Mouse (Mus musculus) forebrain, postnatal 0 days (tissue): ENCODE measurements around the gene Taf5l. TPM values are rescaled to one million over a fixed set of nuclear protein-coding genes. Genes with fewer than 3 reads are reported as not detected.

Experiments
- ATAC-seq: fragments of 200-750 bp; cut with Nextera tagmentation; 2 replicates; pipeline ENCODE4 v1.8.0; 2017; ENCODE audit warnings: mild to moderate bottlenecking, moderate library complexity
- DNase-seq: peaks from one replicate; pipeline ENCODE4 v3.0.0-alpha.2; 2015
- H3K27ac ChIP-seq: fragments of 300-500 bp; sonication (generic); 2 replicates; pipeline ENCODE4 v1.5.1; 2014; ENCODE audit warnings: low read depth, mild to moderate bottlenecking, antibody characterized with exemption, low read length, moderate library complexity, mixed read lengths
- H3K27me3 ChIP-seq: fragments of 300-500 bp; sonication (generic); 2 replicates; pipeline ENCODE4 v1.6.1; 2014; ENCODE audit warnings: mild to moderate bottlenecking, low read length, mixed read lengths; ENCODE audit not compliant: insufficient read depth
- H3K36me3 ChIP-seq: fragments of 300-500 bp; sonication (generic); 2 replicates; pipeline ENCODE4 v1.6.1; 2014; ENCODE audit warnings: mild to moderate bottlenecking, moderate library complexity; ENCODE audit not compliant: insufficient read depth
- H3K4me1 ChIP-seq: fragments of 300-500 bp; sonication (generic); 2 replicates; pipeline ENCODE4 v1.6.1; 2014; ENCODE audit warnings: antibody characterized with exemption; ENCODE audit not compliant: insufficient read depth
- H3K4me2 ChIP-seq: fragments of 300-500 bp; sonication (generic); 2 replicates; pipeline ENCODE4 v1.6.1; 2014; ENCODE audit warnings: low read depth, mild to moderate bottlenecking, moderate library complexity
- H3K4me3 ChIP-seq: fragments of 300-500 bp; sonication (generic); 2 replicates; pipeline ENCODE4 v1.5.1; 2014; ENCODE audit warnings: low read depth, low read length, mixed read lengths
- H3K9ac ChIP-seq: fragments of 300-500 bp; sonication (generic); 2 replicates; pipeline ENCODE4 v1.6.1; 2014; ENCODE audit warnings: mild to moderate bottlenecking
- H3K9me3 ChIP-seq: fragments of 300-500 bp; sonication (generic); 2 replicates; pipeline ENCODE4 v1.6.1; 2016; ENCODE audit warnings: low read length
- CTCF ChIP-seq: sonication (generic); IDR thresholded peaks from 2 replicates; pipeline ENCODE4 v1.5.1; 2016; ENCODE audit warnings: antibody characterized with exemption, control low read depth, low read depth
- WGBS: fragments of 180-500 bp; shearing (Covaris S2); extraction: QIAGEN DNeasy Blood & Tissue Kit; methylation state at CpG from one replicate; pipeline ENCODE4 v1.1.7; 2014; 5-methylcytosine and 5-hydroxymethylcytosine counted together
- polyA plus RNA-seq: library from polyadenylated mRNA; unstranded; fragments of >200 nt; fragmentation: Nextera tagmentation; extraction: Ambion mirVana; gene quantifications from 2 replicates; pipeline ENCODE4 v1.2.1, GENCODE M21; 2015
- total RNA-seq: library from RNA; depleted of rRNA; stranded (reverse); fragments of >200 nt; gene quantifications from 2 replicates; pipeline ENCODE4 v1.2.3, GENCODE M21; 2014

The Taf5l gene
- total and polyA plus RNA-seq, 2 experiments from 2014 or later, result 24.4 to 39.8 TPM

- no peaks in the 10 kb centered on the region for H3K27me3 ChIP-seq
- TF ChIP-seq CTCF, result no peak
- H3K9me3 ChIP-seq, result no peaks in the 10 kb centered on the region
- ATAC-seq (no peak), DNase-seq (no peak)
- H3K27ac ChIP-seq, result no peak overlapping the region
- H3K36me3 ChIP-seq, result peaks cover 25% of the 10 kb centered on the region
- 96% methylated on average over 3 of the region's 3 CpGs for WGBS
- H3K4me1 ChIP-seq, result no peaks in the 10 kb centered on the region
- no peak overlapping the region for H3K4me2 ChIP-seq
- H3K4me3 ChIP-seq, result no peak overlapping the region
- no peak overlapping the region for H3K9ac ChIP-seq
These were observed 9.1 kb downstream of the Taf5l start for GRCm38 (mm10) chr8:124011989-124012586.

- Histone ChIP-seq H3K9me3 (no peaks in the 10 kb centered on the region), H3K9ac (no peak overlapping the region), H3K4me3 (no peak overlapping the region), H3K27me3 (no peaks in the 10 kb centered on the region), H3K4me2 (no peak overlapping the region), H3K36me3 (peaks cover 30% of the 10 kb centered on the region), H3K4me1 (no peaks in the 10 kb centered on the region), H3K27ac (no peak overlapping the region)
- TF ChIP-seq CTCF, result no peak
- DNase-seq (no peak), ATAC-seq (no peak)
- WGBS, result 89% methylated on average over 3 of the region's 3 CpGs
These were observed 9.6 kb downstream of the Taf5l start for GRCm38 (mm10) chr8:124011580-124011979.

GRCm38 (mm10) chr8:124007829-124008228, 13.4 kb downstream of the Taf5l start:
- no peak for TF ChIP-seq CTCF
- Histone ChIP-seq H3K27ac (no peak overlapping the region), H3K4me2 (no peak overlapping the region), H3K9me3 (no peaks in the 10 kb centered on the region), H3K9ac (no peak overlapping the region), H3K36me3 (peaks cover 67% of the 10 kb centered on the region), H3K4me3 (no peak overlapping the region), H3K4me1 (no peaks in the 10 kb centered on the region), H3K27me3 (no peaks in the 10 kb centered on the region)
- ATAC-seq (no peak), DNase-seq (no peak)
- WGBS, result 89% methylated on average over 6 of the region's 6 CpGs

GRCm38 (mm10) chr8:124002546-124003108, 18.6 kb downstream of the Taf5l start:
- H3K27me3 ChIP-seq, result no peaks in the 10 kb centered on the region
- no peak for TF ChIP-seq CTCF
- H3K4me1 ChIP-seq, result no peaks in the 10 kb centered on the region
- no peaks in the 10 kb centered on the region for H3K9me3 ChIP-seq
- peaks cover 62% of the 10 kb centered on the region for H3K36me3 ChIP-seq
- no peak for ATAC-seq
- 92% methylated on average over 10 of the region's 10 CpGs for WGBS
- H3K9ac ChIP-seq, result no peak overlapping the region
- H3K4me2 ChIP-seq, result no peak overlapping the region
- no peak for DNase-seq
- no peak overlapping the region for H3K27ac ChIP-seq
- no peak overlapping the region for H3K4me3 ChIP-seq

- Histone ChIP-seq H3K9ac (no peak overlapping the region), H3K9me3 (no peaks in the 10 kb centered on the region), H3K4me2 (no peak overlapping the region), H3K4me1 (no peaks in the 10 kb centered on the region), H3K27me3 (no peaks in the 10 kb centered on the region), H3K36me3 (peaks cover 44% of the 10 kb centered on the region), H3K27ac (no peak overlapping the region), H3K4me3 (no peak overlapping the region)
- DNase-seq (no peak), ATAC-seq (no peak)
- no peak for TF ChIP-seq CTCF
- 73% methylated on average over 2 of the region's 2 CpGs for WGBS
These were observed 21.6 kb downstream of the Taf5l start for GRCm38 (mm10) chr8:123999568-123999967.

- 98% methylated on average over 3 of the region's 3 CpGs for WGBS
- Histone ChIP-seq H3K9me3 (no peaks in the 10 kb centered on the region), H3K4me3 (no peak overlapping the region), H3K36me3 (0 out of 2 replicates have a peak, but pooled peaks cover 11% of the 10 kb centered on the region), H3K4me1 (no peaks in the 10 kb centered on the region), H3K9ac (no peak overlapping the region), H3K27ac (no peak overlapping the region), H3K4me2 (no peak overlapping the region), H3K27me3 (no peaks in the 10 kb centered on the region)
- ATAC-seq (no peak), DNase-seq (no peak)
- TF ChIP-seq CTCF, result no peak
These were observed 27.2 kb downstream of the Taf5l start for GRCm38 (mm10) chr8:123993997-123994396.

GRCm38 (mm10) chr8:123993597-123993996, 27.6 kb downstream of the Taf5l start:
- H3K4me1 ChIP-seq, result no peaks in the 10 kb centered on the region
- H3K9ac ChIP-seq, result no peak overlapping the region
- H3K27ac ChIP-seq, result no peak overlapping the region
- 90% methylated on average over 5 of the region's 5 CpGs for WGBS
- TF ChIP-seq CTCF, result no peak
- no peaks in the 10 kb centered on the region for H3K27me3 ChIP-seq
- DNase-seq, result no peak
- no peak overlapping the region for H3K4me3 ChIP-seq
- H3K4me2 ChIP-seq, result no peak overlapping the region
- H3K36me3 ChIP-seq, result 0 out of 2 replicates have a peak, but pooled peaks cover 11% of the 10 kb centered on the region
- H3K9me3 ChIP-seq, result no peaks in the 10 kb centered on the region
- no peak for ATAC-seq
